Mouse (Mus musculus) embryonic fibroblast, embryonic 13.5 days (primary cell): Measurements from ENCODE around the gene Alg2.

ENCODE experiments used
- CTCF ChIP-seq: IDR thresholded peaks from 2 replicates; pipeline ENCODE4 v1.5.1; 2011; ENCODE audit warnings: mild to moderate bottlenecking, control low read depth, low read length, moderate library complexity, borderline replicate concordance; ENCODE audit not compliant: insufficient read depth
- POLR2A ChIP-seq: IDR thresholded peaks from 2 replicates; pipeline ENCODE4 v1.6.1; 2011; ENCODE audit warnings: low read depth, mild to moderate bottlenecking, control low read depth, low read length, moderate library complexity

DNA sequence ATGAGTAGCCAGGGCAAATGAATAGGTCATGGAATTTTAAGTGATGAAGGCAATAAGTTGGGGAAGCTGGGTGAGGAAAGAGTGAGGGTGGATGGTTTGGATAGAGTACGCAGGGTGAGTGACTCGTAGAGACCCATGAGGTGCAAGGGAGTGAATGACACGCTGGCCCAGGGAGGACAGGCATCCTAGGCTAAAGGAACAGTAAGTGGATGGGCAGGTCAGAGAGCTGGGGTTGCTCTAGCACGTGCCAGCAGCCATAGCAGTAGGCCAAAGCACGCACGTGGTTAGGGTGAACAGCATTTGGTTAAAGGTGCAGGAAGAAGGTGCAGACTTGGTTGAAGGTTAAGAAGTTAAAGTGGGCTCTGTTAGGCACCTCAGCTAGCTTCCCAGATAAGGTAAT is 3.4 kb upstream of the Alg2 start:
- no peak for TF ChIP-seq CTCF
- no peak for TF ChIP-seq POLR2A
